Mouse (Mus musculus) CH12F3 (cell line): ENCODE measurements around the gene Psmb11.

Experiments used
- in situ Hi-C: fragments of 300-500 bp; cut with MboI; formaldehyde crosslinking; loops from 2 replicates; pipeline ENCODE4 v1.14.3; 2020; ENCODE audit warnings: low sequenced_read_pairs

The Psmb11 gene

DNA sequence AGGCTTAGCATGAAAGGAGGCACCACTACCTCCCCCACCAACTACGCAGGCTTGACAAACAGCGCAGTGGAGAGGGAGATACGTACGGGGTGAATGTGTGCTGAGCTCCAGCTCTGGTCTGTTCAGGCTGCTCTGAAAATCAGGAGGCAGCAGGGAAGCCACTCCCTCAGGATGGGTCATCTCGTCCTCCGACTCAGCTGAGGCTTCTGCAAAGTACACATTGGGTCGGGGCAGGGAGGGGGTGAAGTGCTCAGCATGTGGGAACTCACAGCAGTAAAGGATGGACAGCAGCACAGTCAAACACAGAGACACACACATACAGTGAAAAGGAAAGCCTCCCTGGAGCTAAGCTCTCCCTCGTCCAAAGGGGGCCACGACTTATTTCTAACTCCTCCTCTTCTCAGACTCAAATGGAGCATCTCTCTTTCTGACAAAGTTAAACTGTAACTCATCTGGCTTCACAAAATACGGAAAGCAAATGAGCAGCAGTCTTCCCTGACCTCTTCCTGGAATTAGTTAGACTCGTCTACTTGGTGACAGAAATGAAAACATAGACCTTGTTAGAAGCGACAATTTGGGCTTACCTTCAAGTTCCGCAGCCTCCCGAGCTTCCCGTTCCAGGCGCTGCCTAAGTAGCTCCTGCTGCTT is 57.5 kb downstream of the Psmb11 start:
- in situ Hi-C loops = no loop called here
